Mouse (Mus musculus) bone marrow macrophage, adult 2 months (primary cell): Measurements from ENCODE around the gene Taf3.

ENCODE experiments used
- CTCF ChIP-seq: IDR thresholded peaks from 2 replicates; pipeline ENCODE4 v1.5.1; 2012; ENCODE audit warnings: low read depth, mild to moderate bottlenecking, low read length, moderate library complexity
- POLR2A ChIP-seq: IDR thresholded peaks from 2 replicates; pipeline ENCODE4 v1.6.1; 2012; ENCODE audit warnings: mild to moderate bottlenecking, low read depth, low read length, borderline replicate concordance

DNA sequence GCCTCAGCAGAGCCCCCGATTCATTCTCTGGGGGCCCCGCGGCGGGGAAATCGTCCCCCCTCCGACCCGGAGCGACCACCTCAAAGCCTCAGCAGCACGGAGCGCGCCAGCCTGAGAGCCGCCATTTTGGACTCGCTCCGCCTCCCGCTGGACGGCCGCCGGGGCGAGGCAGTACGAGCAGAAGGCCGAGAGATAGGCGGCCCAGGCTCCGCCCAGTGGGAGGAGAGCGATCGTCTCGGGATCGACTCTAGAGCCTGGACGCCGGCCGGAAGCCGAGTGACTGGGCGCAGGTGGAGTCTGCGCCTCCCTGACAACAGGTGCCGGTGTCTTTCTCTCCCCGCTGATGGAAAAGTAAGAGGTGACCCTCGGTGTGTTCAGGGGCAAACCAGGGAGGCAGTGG, at the start of gene Taf3:
- TF ChIP-seq CTCF (no peak), POLR2A (no peak)
